Mouse (Mus musculus) liver, embryonic 11.5 days (tissue): ENCODE measurements at regions not wholly inside any gene's neighbourhood (a gene's known extent, or its start where the extent isn't known, plus 50 kb on each side); places are given as distances from the start of the nearest gene placed in this dataset.

Experiments
- ATAC-seq: fragments of 200-750 bp; cut with Nextera tagmentation; replicated peaks from 2 replicates; pipeline ENCODE4 v1.8.0; 2017; ENCODE audit warnings: moderate number of reproducible peaks, mild to moderate bottlenecking, moderate TSS enrichment, moderate library complexity; ENCODE audit not compliant: low FRiP score
- DNase-seq: peaks from one replicate; pipeline ENCODE4 v3.0.0-alpha.2; 2017; ENCODE audit warnings: low spot score
- H3K27ac ChIP-seq: fragments of 300-500 bp; sonication (generic); 2 replicates; pipeline ENCODE4 v1.5.1; 2014; ENCODE audit warnings: mild to moderate bottlenecking, low read depth, low read length, control low read depth
- H3K27me3 ChIP-seq: fragments of 300-500 bp; sonication (generic); replicated peaks from 2 replicates; pipeline ENCODE4 v1.6.1; 2014; ENCODE audit warnings: low read length, mixed read lengths; ENCODE audit not compliant: control insufficient read depth, insufficient read depth
- H3K36me3 ChIP-seq: fragments of 300-500 bp; sonication (generic); 2 replicates; pipeline ENCODE4 v1.6.1; 2014; ENCODE audit warnings: mild to moderate bottlenecking, low read length, moderate library complexity, mixed read lengths; ENCODE audit not compliant: control insufficient read depth, insufficient read depth
- H3K4me1 ChIP-seq: fragments of 300-500 bp; sonication (generic); replicated peaks from 2 replicates; pipeline ENCODE4 v1.6.1; 2014; ENCODE audit warnings: low read length, mixed read lengths; ENCODE audit not compliant: control insufficient read depth, insufficient read depth
- H3K4me2 ChIP-seq: fragments of 300-500 bp; sonication (generic); 2 replicates; pipeline ENCODE4 v1.6.1; 2014; ENCODE audit warnings: mild to moderate bottlenecking, control low read depth, moderate library complexity
- H3K4me3 ChIP-seq: fragments of 300-500 bp; sonication (generic); 2 replicates; pipeline ENCODE4 v1.5.1; 2014; ENCODE audit warnings: low read depth, low read length, control low read depth
- H3K9ac ChIP-seq: fragments of 300-500 bp; sonication (generic); 2 replicates; pipeline ENCODE4 v1.6.1; 2014; ENCODE audit warnings: low read depth, low read length, control low read depth
- H3K9me3 ChIP-seq: fragments of 300-500 bp; sonication (generic); 2 replicates; pipeline ENCODE4 v1.6.1; 2016; ENCODE audit warnings: low read length, inconsistent platforms, mixed read lengths; ENCODE audit not compliant: control insufficient read depth
- WGBS: fragments of 180-500 bp; shearing (Covaris S2); extraction: QIAGEN DNeasy Blood & Tissue Kit; methylation state at CpG from one replicate; pipeline ENCODE4 v1.1.7; 2014; 5-methylcytosine and 5-hydroxymethylcytosine counted together

GRCm38 (mm10) chr16:78709943-78710342 is 133.4 kb upstream of the D16Ertd472e start:
- no peak for ATAC-seq
- Histone ChIP-seq H3K4me1 (no peaks in the 10 kb centered on the region), H3K27me3 (no peaks in the 10 kb centered on the region), H3K4me3 (no peak overlapping the region), H3K27ac (no peak overlapping the region), H3K36me3 (no peaks in the 10 kb centered on the region), H3K9ac (no peak overlapping the region), H3K4me2 (no peak overlapping the region), H3K9me3 (no peaks in the 10 kb centered on the region)
- no peak for DNase-seq
- WGBS: 82% methylated on average over 7 of the region's 7 CpGs

- Histone ChIP-seq H3K9me3 (no peaks in the 10 kb centered on the region), H3K4me1 (no peaks in the 10 kb centered on the region), H3K27ac (no peak overlapping the region), H3K27me3 (no peaks in the 10 kb centered on the region), H3K36me3 (no peaks in the 10 kb centered on the region), H3K4me3 (no peak overlapping the region), H3K4me2 (no peak overlapping the region), H3K9ac (no peak overlapping the region)
- DNase-seq (no peak), ATAC-seq (no peak)
- WGBS: 86% methylated on average over 4 of the region's 4 CpGs
Observed at GRCm38 (mm10) chr16:78707566-78707965, 131.1 kb upstream of the D16Ertd472e start.

- no peak overlapping the region for H3K4me2 ChIP-seq
- 87% methylated on average over 7 of the region's 7 CpGs for WGBS
- no peaks in the 10 kb centered on the region for H3K9me3 ChIP-seq
- H3K36me3 ChIP-seq: no peaks in the 10 kb centered on the region
- no peak overlapping the region for H3K9ac ChIP-seq
- H3K4me1 ChIP-seq: no peaks in the 10 kb centered on the region
- no peak for ATAC-seq
- H3K27me3 ChIP-seq: no peaks in the 10 kb centered on the region
- no peak overlapping the region for H3K27ac ChIP-seq
- DNase-seq: no peak
- no peak overlapping the region for H3K4me3 ChIP-seq
Observed at GRCm38 (mm10) chr16:78707165-78707564, 130.7 kb upstream of the D16Ertd472e start.

- no peak for ATAC-seq
- no peak for DNase-seq
- 53% methylated on average over 3 of the region's 3 CpGs for WGBS
- Histone ChIP-seq H3K27ac (no peak overlapping the region), H3K36me3 (no peaks in the 10 kb centered on the region), H3K27me3 (no peaks in the 10 kb centered on the region), H3K4me2 (no peak overlapping the region), H3K4me1 (no peaks in the 10 kb centered on the region), H3K9me3 (no peaks in the 10 kb centered on the region), H3K4me3 (no peak overlapping the region), H3K9ac (no peak overlapping the region)
Observed at GRCm38 (mm10) chr16:78697514-78698209, 121.2 kb upstream of the D16Ertd472e start.

- Histone ChIP-seq H3K9me3 (no peaks in the 10 kb centered on the region), H3K27me3 (no peaks in the 10 kb centered on the region), H3K36me3 (no peaks in the 10 kb centered on the region), H3K9ac (no peak overlapping the region), H3K4me2 (no peak overlapping the region), H3K4me3 (no peak overlapping the region), H3K27ac (no peak overlapping the region), H3K4me1 (no peaks in the 10 kb centered on the region)
- no peak for DNase-seq
- no peak for ATAC-seq
Observed at GRCm38 (mm10) chr16:78688251-78688650, 111.7 kb upstream of the D16Ertd472e start.

- ATAC-seq (no peak), DNase-seq (no peak)
- no peaks in the 10 kb centered on the region for H3K27me3 ChIP-seq
- H3K27ac ChIP-seq: no peak overlapping the region
- 39% methylated on average over 1 of the region's 1 CpGs for WGBS
- no peaks in the 10 kb centered on the region for H3K4me1 ChIP-seq
- H3K4me2 ChIP-seq: no peak overlapping the region
- no peak overlapping the region for H3K4me3 ChIP-seq
- H3K36me3 ChIP-seq: no peaks in the 10 kb centered on the region
- H3K9ac ChIP-seq: no peak overlapping the region
- H3K9me3 ChIP-seq: no peaks in the 10 kb centered on the region
Observed at GRCm38 (mm10) chr16:78685160-78685559, 108.7 kb upstream of the D16Ertd472e start.

GRCm38 (mm10) chr16:78684031-78684430 is 107.5 kb upstream of the D16Ertd472e start:
- no peak overlapping the region for H3K4me2 ChIP-seq
- no peak overlapping the region for H3K4me3 ChIP-seq
- DNase-seq (no peak), ATAC-seq (no peak)
- WGBS: 87% methylated on average over 8 of the region's 8 CpGs
- no peak overlapping the region for H3K9ac ChIP-seq
- H3K27me3 ChIP-seq: no peaks in the 10 kb centered on the region
- no peaks in the 10 kb centered on the region for H3K9me3 ChIP-seq
- H3K36me3 ChIP-seq: no peaks in the 10 kb centered on the region
- H3K27ac ChIP-seq: no peak overlapping the region
- no peaks in the 10 kb centered on the region for H3K4me1 ChIP-seq

- Histone ChIP-seq H3K36me3 (no peaks in the 10 kb centered on the region), H3K9me3 (no peaks in the 10 kb centered on the region), H3K4me3 (no peak overlapping the region), H3K27me3 (no peaks in the 10 kb centered on the region), H3K4me1 (no peaks in the 10 kb centered on the region), H3K4me2 (no peak overlapping the region), H3K27ac (no peak overlapping the region), H3K9ac (no peak overlapping the region)
- ATAC-seq: no peak
- no peak for DNase-seq
- 79% methylated on average over 7 of the region's 7 CpGs for WGBS
Observed at GRCm38 (mm10) chr16:78661126-78661525, 84.6 kb upstream of the D16Ertd472e start.

GRCm38 (mm10) chr16:78644710-78645109 is 68.2 kb upstream of the D16Ertd472e start:
- 4% methylated on average over 1 of the region's 1 CpGs for WGBS
- DNase-seq (no peak), ATAC-seq (no peak)
- Histone ChIP-seq H3K4me2 (no peak overlapping the region), H3K9me3 (no peaks in the 10 kb centered on the region), H3K4me1 (no peaks in the 10 kb centered on the region), H3K4me3 (no peak overlapping the region), H3K27me3 (no peaks in the 10 kb centered on the region), H3K27ac (no peak overlapping the region), H3K9ac (no peak overlapping the region), H3K36me3 (no peaks in the 10 kb centered on the region)
